Mouse (Mus musculus) midbrain, embryonic 10.5 days (tissue): ENCODE measurements around the gene C130032M10Rik. TPM values are rescaled to one million over a fixed set of nuclear protein-coding genes. Genes with fewer than 3 reads are reported as not detected.

Experiments used
- DNase-seq: peaks from one replicate; pipeline ENCODE4 v3.0.0-alpha.2; 2017; ENCODE audit warnings: low spot score
- H3K27ac ChIP-seq: fragments of 300-500 bp; sonication (generic); replicated peaks from 2 replicates; pipeline ENCODE4 v1.5.1; 2016; ENCODE audit warnings: mild to moderate bottlenecking
- H3K27me3 ChIP-seq: fragments of 300-500 bp; sonication (generic); 2 replicates; pipeline ENCODE4 v1.6.1; 2016; ENCODE audit warnings: low read depth, mild to moderate bottlenecking; ENCODE audit not compliant: poor library complexity, severe bottlenecking
- H3K36me3 ChIP-seq: fragments of 300-500 bp; sonication (generic); 2 replicates; pipeline ENCODE4 v1.6.1; 2016; ENCODE audit warnings: mild to moderate bottlenecking, moderate library complexity
- H3K4me1 ChIP-seq: fragments of 300-500 bp; sonication (generic); 2 replicates; pipeline ENCODE4 v1.6.1; 2016
- H3K4me3 ChIP-seq: fragments of 300-500 bp; sonication (generic); 2 replicates; pipeline ENCODE4 v1.5.1; 2016; ENCODE audit warnings: mild to moderate bottlenecking, moderate library complexity
- H3K9me3 ChIP-seq: fragments of 300-500 bp; sonication (generic); replicated peaks from 2 replicates; pipeline ENCODE4 v1.6.1; 2016; ENCODE audit warnings: mild to moderate bottlenecking
- WGBS: fragments of 180-500 bp; shearing (Covaris S2); methylation state at CpG from one replicate; pipeline ENCODE4 v1.1.7; 2016; 5-methylcytosine and 5-hydroxymethylcytosine counted together
- polyA plus RNA-seq: library from polyadenylated mRNA; unstranded; fragments of >200 nt; fragmentation: Nextera tagmentation; extraction: Ambion mirVana; gene quantifications from 2 replicates; pipeline ENCODE4 v1.2.1, GENCODE M21; 2016

C130032M10Rik gene
- polyA plus RNA-seq, result 0.91 and 0.98 TPM in 2 replicates

- Histone ChIP-seq H3K36me3 (peaks cover 88% of the 10 kb centered on the region), H3K27me3 (no peaks in the 10 kb centered on the region), H3K9me3 (peaks cover 57% of the 10 kb centered on the region), H3K27ac (no peak within 1 kb of the TSS), H3K4me3 (no peak within 1 kb of the TSS), H3K4me1 (no peaks in the 10 kb centered on the region)
- DNase-seq, result no peak
- WGBS, result 96% methylated on average over 11 of the region's 11 CpGs
Measured at GRCm38 (mm10) chr9:114515364-114515763, at the start of gene C130032M10Rik. Gene C130032M10Rik (plus strand): TSS chr9:114515697.

DNA sequence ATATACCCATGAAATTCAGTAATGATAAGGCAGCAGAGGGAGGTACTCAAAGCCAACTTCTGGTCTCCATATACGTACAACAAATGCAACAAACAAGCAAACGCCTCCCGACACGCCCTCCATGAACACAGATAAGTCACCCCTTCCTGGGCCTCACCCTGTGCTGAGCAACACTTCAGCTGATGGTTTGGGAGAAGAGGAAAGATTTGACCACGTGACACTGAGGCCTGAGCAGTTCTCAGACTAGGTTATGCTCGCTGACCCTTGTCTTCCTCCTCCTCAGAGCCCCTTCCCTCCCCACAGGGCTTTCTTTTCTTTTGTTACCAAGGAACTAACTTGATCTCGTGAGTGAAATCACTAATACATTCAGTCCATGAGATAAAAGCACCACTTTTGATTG lies 48.6 kb upstream of the C130032M10Rik start:
- Histone ChIP-seq H3K27me3 (no peaks in the 10 kb centered on the region), H3K27ac (no peak overlapping the region), H3K36me3 (peaks cover 34% of the 10 kb centered on the region), H3K9me3 (no peaks in the 10 kb centered on the region), H3K4me3 (no peak overlapping the region), H3K4me1 (peaks cover 14% of the 10 kb centered on the region)
- WGBS, result 64% methylated on average over 7 of the region's 7 CpGs
- no peak for DNase-seq

DNA sequence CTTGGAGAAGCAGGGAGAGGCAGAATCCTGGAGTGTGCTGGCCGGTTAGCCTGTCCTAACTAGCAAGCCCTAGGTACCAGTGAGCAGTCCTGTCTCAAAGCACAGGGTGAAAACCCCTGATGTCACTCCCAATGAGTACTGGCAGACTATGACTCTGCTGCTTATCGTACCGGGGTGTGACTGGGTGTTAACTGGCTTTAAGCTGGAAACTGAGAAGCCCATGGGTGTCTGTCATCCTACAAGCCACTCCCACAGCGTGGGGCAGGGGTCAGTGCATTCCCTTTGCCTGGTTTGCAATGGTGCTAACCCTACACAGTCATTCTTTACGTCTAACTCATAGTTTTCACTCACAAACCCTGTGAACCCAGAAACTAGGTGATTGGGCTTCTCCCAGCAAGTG lies 47.3 kb upstream of the C130032M10Rik start:
- H3K27me3 ChIP-seq, result no peaks in the 10 kb centered on the region
- H3K36me3 ChIP-seq, result peaks cover 29% of the 10 kb centered on the region
- DNase-seq, result no peak
- H3K27ac ChIP-seq, result no peak overlapping the region
- no peaks in the 10 kb centered on the region for H3K9me3 ChIP-seq
- peaks cover 14% of the 10 kb centered on the region for H3K4me1 ChIP-seq
- no peak overlapping the region for H3K4me3 ChIP-seq
- 79% methylated on average over 5 of the region's 5 CpGs for WGBS

GRCm38 (mm10) chr9:114468701-114469100 lies 46.8 kb upstream of the C130032M10Rik start:
- WGBS, result 88% methylated on average over 4 of the region's 4 CpGs
- Histone ChIP-seq H3K27me3 (no peaks in the 10 kb centered on the region), H3K9me3 (no peaks in the 10 kb centered on the region)

DNA sequence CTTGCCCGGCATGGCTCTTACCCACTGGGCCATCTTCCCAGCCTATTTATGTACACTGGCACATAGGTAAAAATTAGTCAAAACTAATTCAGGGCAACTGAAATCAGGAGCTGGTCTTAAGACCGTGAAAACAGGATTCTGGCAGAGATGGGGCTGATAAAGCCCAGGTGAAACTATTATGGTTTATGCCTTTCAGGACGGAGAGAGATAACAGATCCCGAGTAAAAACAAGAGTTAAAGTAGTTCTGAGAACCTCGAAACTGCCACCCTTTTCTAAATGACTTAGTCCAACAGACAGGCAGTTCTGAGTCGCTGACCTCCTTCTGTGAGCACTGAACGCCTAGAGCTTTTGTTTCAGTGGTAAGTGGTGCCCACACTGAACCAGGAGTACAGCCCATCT lies 43.6 kb upstream of the C130032M10Rik start:
- no peak overlapping the region for H3K27ac ChIP-seq
- no peak for DNase-seq
- H3K4me1 ChIP-seq, result peaks cover 8% of the 10 kb centered on the region
- WGBS, result 84% methylated on average over 7 of the region's 7 CpGs
- no peaks in the 10 kb centered on the region for H3K27me3 ChIP-seq
- H3K36me3 ChIP-seq, result peaks cover 12% of the 10 kb centered on the region
- H3K4me3 ChIP-seq, result no peak overlapping the region
- no peaks in the 10 kb centered on the region for H3K9me3 ChIP-seq

More at GRCm38 (mm10) chr9:114468701-114469100, 46.8 kb upstream of the C130032M10Rik start:
- peaks cover 14% of the 10 kb centered on the region for H3K4me1 ChIP-seq
- no peak overlapping the region for H3K4me3 ChIP-seq
- H3K36me3 ChIP-seq, result peaks cover 29% of the 10 kb centered on the region
- no peak for DNase-seq
- no peak overlapping the region for H3K27ac ChIP-seq

GRCm38 (mm10) chr9:114477019-114477418 lies 38.5 kb upstream of the C130032M10Rik start:
- Histone ChIP-seq H3K4me3 (no peak overlapping the region), H3K9me3 (no peaks in the 10 kb centered on the region), H3K27ac (no peak overlapping the region), H3K4me1 (no peaks in the 10 kb centered on the region), H3K27me3 (no peaks in the 10 kb centered on the region), H3K36me3 (0 out of 2 replicates have a peak, but pooled peaks cover 6% of the 10 kb centered on the region)
- DNase-seq, result no peak
- 90% methylated on average over 9 of the region's 9 CpGs for WGBS

GRCm38 (mm10) chr9:114480940-114481339 lies 34.6 kb upstream of the C130032M10Rik start:
- Histone ChIP-seq H3K36me3 (no peaks in the 10 kb centered on the region), H3K27me3 (no peaks in the 10 kb centered on the region), H3K4me3 (no peak overlapping the region), H3K9me3 (no peaks in the 10 kb centered on the region), H3K27ac (no peak overlapping the region), H3K4me1 (no peaks in the 10 kb centered on the region)
- no peak for DNase-seq
- WGBS, result 92% methylated on average over 3 of the region's 3 CpGs

DNA sequence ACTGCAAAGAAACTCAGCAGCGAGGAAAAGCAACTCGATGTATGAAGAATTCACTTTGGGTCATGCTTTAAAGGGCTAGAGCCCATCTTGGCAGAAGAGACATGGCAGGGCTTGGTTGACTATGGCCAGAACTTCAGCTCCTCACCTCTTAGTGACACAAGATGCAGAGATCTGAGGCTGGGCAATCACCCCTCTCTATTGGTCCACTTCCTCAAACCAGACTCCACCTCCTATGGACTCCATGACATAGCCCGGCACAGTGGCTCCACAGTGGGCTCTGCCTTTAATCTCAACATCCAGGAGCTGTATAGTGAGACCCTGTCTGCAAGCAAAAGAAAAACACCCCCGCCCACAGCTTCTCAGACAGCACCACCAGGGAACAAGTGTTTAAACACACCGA lies 30.7 kb upstream of the C130032M10Rik start:
- Histone ChIP-seq H3K27me3 (no peaks in the 10 kb centered on the region), H3K9me3 (no peaks in the 10 kb centered on the region), H3K27ac (no peak overlapping the region), H3K36me3 (no peaks in the 10 kb centered on the region), H3K4me3 (no peak overlapping the region), H3K4me1 (no peaks in the 10 kb centered on the region)
- no peak for DNase-seq
- 87% methylated on average over 5 of the region's 5 CpGs for WGBS

- Histone ChIP-seq H3K4me1 (no peaks in the 10 kb centered on the region), H3K4me3 (no peak overlapping the region), H3K36me3 (no peaks in the 10 kb centered on the region), H3K27me3 (no peaks in the 10 kb centered on the region), H3K9me3 (no peaks in the 10 kb centered on the region), H3K27ac (no peak overlapping the region)
- 92% methylated on average over 4 of the region's 4 CpGs for WGBS
- DNase-seq, result no peak
Measured at GRCm38 (mm10) chr9:114486808-114487207, 28.7 kb upstream of the C130032M10Rik start.

DNA sequence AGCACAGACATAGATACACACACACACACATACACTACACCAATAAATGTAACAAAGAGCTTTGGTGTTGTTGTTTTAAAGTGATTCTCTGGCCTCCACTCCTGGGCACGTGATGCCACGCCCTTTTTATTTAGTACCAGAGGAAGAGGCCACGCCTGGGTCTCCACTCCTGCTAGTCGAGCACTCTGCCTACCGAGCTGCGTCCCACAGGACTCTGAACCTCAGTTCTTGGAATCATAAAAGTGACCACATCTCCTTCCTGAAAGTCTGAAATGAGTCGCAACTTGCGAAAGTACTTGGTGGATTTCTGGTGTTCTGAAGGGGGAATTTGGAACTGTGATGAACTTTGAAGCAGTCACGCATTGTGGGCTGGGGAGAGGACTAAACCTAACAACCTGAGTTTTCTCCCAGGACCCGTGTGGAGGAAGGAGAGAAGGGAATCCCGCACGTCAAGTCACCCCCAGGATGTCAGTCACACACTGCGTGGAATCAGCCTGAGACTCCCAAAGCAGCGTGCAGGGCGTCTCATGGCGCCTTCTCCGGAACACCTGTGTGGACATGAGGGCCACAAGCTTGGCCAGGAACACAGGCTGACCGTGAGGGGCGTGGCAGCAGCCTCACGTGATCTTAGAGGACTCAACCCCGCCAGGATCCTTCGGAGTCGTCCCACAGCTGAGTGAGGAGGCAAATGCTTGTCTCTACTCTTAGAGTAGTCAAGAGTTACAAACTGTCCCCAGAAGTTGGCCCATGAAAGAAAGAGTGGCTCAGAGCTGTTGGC lies 27.8 kb upstream of the C130032M10Rik start:
- no peaks in the 10 kb centered on the region for H3K4me1 ChIP-seq
- no peak for DNase-seq
- H3K36me3 ChIP-seq, result no peaks in the 10 kb centered on the region
- no peak overlapping the region for H3K4me3 ChIP-seq
- H3K27me3 ChIP-seq, result no peaks in the 10 kb centered on the region
- H3K9me3 ChIP-seq, result no peaks in the 10 kb centered on the region
- 87% methylated on average over 23 of the region's 23 CpGs for WGBS
- no peak overlapping the region for H3K27ac ChIP-seq

GRCm38 (mm10) chr9:114496469-114496868 lies 19.0 kb upstream of the C130032M10Rik start:
- H3K36me3 ChIP-seq, result no peaks in the 10 kb centered on the region
- no peaks in the 10 kb centered on the region for H3K9me3 ChIP-seq
- peaks cover 3% of the 10 kb centered on the region; the same call in 1 of the 2 replicates for H3K4me1 ChIP-seq
- H3K4me3 ChIP-seq, result no peak overlapping the region
- no peak for DNase-seq
- no peaks in the 10 kb centered on the region for H3K27me3 ChIP-seq
- no peak overlapping the region for H3K27ac ChIP-seq
- 87% methylated on average over 7 of the region's 7 CpGs for WGBS

- H3K4me1 ChIP-seq, result peaks cover 3% of the 10 kb centered on the region; the same call in 1 of the 2 replicates
- no peaks in the 10 kb centered on the region for H3K36me3 ChIP-seq
- H3K27ac ChIP-seq, result no peak overlapping the region
- 11% methylated on average over 11 of the region's 11 CpGs for WGBS
- peak; percentile 90 for DNase-seq
- no peaks in the 10 kb centered on the region for H3K27me3 ChIP-seq
- H3K9me3 ChIP-seq, result no peaks in the 10 kb centered on the region
- H3K4me3 ChIP-seq, result 0 out of 2 replicates have a peak overlapping the region, but pooled peaks have one; percentile 11
Measured at GRCm38 (mm10) chr9:114498218-114498617, 17.3 kb upstream of the C130032M10Rik start.

GRCm38 (mm10) chr9:114499783-114500515 lies 15.5 kb upstream of the C130032M10Rik start:
- peaks cover 4% of the 10 kb centered on the region; the same call in 1 of the 2 replicates for H3K36me3 ChIP-seq
- no peaks in the 10 kb centered on the region for H3K9me3 ChIP-seq
- H3K27ac ChIP-seq, result no peak overlapping the region
- no peaks in the 10 kb centered on the region for H3K27me3 ChIP-seq
- DNase-seq, result peak; percentile 72
- H3K4me1 ChIP-seq, result peaks cover 3% of the 10 kb centered on the region; the same call in 1 of the 2 replicates
- WGBS, result 20% methylated on average over 15 of the region's 15 CpGs
- no peak overlapping the region for H3K4me3 ChIP-seq
